Mouse (Mus musculus) bone marrow, adult 2 months (tissue): ENCODE data around the gene Tcn2.

Experiments
- CTCF ChIP-seq: fragments of 200-500 bp; IDR thresholded peaks from 2 replicates; pipeline ENCODE4 v1.5.1; 2011; ENCODE audit warnings: low read length, control low read depth; ENCODE audit not compliant: control insufficient read depth, insufficient read depth
- POLR2A ChIP-seq: fragments of 200-500 bp; IDR thresholded peaks from 2 replicates; pipeline ENCODE4 v1.6.1; 2011; ENCODE audit warnings: low read depth, mild to moderate bottlenecking, control low read depth, low read length, borderline replicate concordance; ENCODE audit not compliant: control insufficient read depth

DNA sequence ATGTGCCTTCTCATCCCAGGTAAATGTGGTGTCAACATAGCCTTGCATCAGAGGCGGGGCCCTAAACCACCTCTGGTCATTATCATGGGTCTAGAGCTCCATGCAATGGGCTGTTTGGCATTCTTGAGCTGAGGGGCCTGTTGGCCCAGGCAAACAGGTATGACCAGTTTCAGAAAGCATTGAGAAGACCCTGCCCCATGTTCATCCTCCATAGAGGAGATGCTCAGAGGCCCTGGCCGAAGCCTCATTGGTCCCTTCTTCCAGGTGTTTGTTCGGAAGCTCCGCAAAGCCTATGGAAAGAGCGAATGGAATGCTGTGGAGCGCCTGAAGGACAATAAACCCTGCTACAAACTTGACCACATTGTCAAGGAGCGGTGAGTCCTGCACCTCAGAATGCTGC, 38.4 kb upstream of the Tcn2 start:
- TF ChIP-seq CTCF, result no peak
- TF ChIP-seq POLR2A, result no peak
